Mouse (Mus musculus) neutrophil, adult 5-6 weeks (primary cell): ENCODE results near the gene Ogn. TPM values are rescaled to one million over a fixed set of nuclear protein-coding genes. Genes with fewer than 3 reads are reported as not detected.

Experiments
- ATAC-seq: fragments of 151-379, 151-347 bp; 2 replicates; pipeline ENCODE4 v1.8.0; 2017; ENCODE audit warnings: mild to moderate bottlenecking, moderate TSS enrichment; ENCODE audit not compliant: insufficient number of reproducible peaks, poor library complexity, low FRiP score, severe bottlenecking; ENCODE audit errors: extremely low read depth
- total RNA-seq: library from RNA; stranded (forward); fragments of 200-1000 nt; gene quantifications from 2 replicates; pipeline ENCODE4 v1.2.3, GENCODE M21; 2017

Gene Ogn
- total RNA-seq, 1 experiment from 2014 or later, result not detected

DNA sequence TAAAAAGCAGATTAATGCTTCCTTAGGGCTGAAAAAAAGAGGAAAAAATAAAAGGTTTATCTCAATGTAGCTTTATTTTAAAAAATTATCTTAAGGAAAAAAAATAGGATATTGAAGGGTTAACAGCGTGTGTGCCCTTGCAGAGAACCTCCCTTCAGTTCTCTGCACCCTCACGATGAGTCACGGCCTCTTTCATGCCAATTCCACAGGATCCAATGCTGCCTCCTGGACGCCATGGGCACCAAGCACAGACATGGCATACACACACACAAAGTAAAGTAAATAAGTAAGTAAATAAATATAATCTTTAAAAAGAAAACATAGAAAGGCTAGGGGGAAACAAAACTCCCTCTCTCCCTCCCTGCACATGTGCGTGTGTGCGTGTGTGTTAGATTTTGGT lies 34.8 kb downstream of the Ogn start:
- no peak for ATAC-seq

DNA sequence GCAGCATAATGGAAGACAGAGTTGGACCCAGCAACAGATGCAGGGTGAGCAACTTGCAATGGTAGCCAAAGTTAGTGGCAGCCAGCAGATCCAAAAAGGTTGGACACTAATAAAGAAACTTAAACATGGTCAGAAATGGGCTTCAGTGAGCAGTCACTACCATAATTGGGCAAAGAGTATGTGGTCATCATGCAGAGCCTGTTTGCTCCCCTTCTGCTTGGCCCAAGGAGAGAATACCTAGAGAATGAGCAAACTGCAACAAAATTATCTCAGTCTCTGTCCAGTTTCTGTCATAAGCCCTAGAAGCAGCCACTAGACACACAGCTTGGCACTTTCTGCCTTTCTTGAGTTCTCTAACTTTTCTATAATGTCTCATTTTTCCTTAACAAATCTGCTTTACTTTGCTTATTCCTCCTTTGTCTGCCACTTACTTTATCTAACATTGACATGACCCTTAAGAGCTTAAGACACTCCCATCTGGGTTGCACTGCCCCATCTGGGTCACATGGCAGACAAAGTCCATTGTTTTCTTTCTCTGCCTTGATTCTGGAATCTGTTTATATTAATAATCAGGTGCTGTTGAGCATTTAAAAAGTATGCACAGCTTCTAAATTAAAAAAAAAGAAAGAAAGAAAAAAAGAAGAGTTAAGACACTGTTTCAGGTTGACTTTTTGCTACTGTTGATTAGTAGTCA lies 36.0 kb downstream of the Ogn start:
- ATAC-seq, result no peak

DNA sequence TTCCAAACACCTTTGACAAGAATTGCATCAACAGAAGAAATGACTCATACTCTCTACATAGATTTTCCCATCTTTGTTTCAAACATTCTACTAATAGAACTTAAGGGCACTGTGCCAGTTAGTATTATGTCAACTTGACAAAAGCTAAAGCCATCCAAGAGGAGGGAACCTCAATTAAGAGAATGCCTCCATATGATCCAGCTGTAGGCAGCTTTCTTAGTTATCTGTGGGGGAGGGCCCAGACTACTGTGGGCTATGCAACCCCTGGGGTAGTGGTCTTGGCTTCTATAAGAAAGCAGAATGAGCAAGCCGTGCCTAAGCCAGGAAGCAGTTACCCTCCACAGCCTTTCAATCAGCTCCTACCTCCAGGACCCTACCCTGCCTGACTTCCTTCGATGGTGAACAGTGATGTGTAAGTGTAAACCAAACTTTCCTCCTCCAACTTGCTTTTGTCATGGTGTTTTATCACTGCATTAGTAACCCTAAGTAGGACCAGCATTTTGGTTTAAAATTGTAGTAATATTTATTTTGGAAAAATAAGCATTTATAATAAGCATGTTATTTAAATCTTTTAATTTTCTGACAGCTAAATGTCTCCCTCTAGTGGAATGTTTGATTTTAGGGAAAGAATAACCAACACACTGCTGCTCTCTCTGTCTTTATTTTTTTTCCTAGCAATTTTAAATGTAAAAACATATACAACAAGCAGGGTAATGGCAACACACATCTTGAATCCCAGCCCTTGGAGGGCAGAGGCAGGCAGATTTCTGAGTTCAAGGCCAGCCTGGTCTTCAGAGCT lies 37.1 kb downstream of the Ogn start:
- no peak for ATAC-seq

DNA sequence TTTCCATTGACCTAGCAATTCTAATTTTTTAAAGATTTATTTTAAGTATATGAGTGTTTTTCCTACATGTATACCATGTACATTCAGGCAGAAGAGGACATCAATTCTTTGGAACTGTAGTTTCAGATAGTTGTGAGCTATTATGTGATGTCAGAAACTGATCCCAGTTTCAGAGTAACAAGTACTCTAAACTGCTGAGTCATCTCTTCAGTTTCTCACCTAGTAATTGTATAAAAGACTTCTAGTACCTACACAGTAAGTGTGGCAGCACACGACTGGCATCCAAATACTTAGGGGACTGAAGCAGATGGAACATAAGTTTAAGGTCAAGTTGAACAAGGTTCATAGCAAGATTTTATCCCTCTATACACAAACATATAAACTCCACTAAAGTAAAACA lies 38.2 kb downstream of the Ogn start:
- no peak for ATAC-seq

DNA sequence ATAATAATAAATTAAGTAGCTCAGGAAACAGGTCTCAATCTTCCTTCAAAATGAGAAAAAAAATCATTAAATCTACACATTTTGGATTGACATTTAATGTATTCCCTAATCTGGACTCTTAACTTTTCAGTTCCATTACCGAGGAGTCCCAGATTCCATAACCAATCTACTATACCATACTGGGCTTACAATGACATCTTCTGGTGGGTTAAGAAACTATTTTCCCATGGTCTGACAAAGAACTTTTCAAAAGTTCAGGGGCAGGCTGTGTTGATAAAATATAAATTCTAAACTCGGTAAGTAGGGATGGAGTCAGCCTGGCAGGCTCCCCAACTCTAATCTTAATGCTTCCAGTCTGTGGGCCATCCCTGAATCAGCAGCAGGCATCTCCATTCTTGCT lies 43.3 kb downstream of the Ogn start:
- ATAC-seq, result no peak

DNA sequence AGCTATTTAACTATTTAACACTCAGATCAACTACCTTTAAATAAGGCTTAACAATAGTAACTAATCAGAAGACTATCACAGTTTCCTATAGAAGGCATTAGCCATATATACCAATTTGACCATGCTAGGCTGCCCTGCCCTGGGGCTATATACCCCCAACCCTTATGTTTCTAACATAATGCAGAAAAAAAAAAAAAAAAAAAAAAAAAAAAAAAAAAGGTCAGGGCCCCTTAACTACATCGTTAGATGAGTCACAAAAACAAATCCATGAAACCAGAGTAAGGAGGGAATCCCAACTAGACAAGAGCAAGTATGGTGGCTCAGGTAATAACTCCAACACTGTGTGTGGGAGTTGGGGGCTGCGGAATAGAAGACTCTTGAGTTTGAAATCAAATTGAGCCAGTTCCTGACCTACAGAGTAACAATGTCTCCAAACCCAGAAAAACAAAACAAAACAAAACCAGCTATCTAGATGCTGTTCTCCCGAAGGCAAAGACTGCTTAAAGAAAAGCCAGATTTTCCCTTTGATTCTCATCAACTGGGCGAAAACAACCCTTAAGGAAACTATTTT lies 44.0 kb downstream of the Ogn start:
- ATAC-seq, result no peak

DNA sequence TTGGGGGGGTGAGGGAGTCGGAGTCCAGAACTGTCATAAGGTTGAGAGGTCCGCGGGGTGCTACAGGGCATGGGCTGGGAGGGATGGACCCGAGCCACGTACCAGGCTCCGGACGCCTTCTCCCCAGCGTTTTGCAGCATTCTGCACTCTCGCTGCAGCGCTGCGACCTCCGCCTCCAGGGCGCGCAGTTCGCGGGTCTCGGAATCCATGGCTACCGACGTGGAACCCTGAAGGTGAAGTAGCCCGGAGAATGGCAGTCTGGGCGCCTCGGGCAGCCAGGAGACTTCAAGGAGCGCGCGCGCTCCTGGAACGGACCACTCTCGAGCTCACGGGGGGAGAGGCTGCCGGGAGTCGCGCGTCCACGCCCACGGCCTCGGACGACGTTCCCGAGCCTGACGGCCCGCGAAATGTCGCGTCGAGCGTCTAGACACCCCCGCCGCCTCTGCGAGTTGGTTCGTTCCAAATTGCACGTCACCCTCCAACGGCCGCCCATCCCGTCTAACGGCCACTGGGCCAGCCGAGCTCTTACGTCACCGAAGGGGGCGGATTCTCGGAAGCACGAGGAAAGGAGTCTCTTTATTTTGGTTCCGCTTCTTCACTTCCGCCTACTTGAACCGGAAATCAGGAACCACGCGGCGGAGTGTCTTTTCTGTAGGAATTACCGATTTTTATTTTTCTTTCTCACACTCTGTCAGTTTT lies 44.8 kb downstream of the Ogn start, which contains the start of the genes Cenpp and Nol8:
Gene Cenpp (minus strand): TSS at position 305 of the 699 bp plus-strand sequence.
Gene Nol8 (plus strand): TSS at position 598 of the 699 bp plus-strand sequence.
- ATAC-seq, result peak; percentile 96

DNA sequence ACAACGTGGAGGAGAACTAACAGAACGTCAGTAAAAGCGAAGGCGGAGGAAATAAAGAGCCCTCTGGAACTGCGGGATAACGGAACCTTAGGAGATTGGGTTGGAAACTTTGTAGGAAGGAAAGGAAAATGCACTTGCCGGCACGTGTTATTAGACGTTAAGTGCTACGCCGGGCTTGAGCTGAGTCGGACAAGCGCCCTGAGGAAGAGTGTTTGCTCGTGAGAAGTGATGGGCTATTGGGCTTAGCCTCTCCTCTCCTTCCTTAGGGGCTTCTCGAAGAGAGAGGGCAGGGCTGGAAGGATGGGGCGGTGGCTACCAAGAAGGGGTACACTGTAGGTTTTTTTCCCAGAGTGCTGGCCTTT lies 45.3 kb downstream of the Ogn start:
- no peak for ATAC-seq

Other genes with a start within 250 kb of the Ogn start
- gene Ippk, start 186.8 kb upstream of the Ogn start, total RNA-seq, result 8.1 TPM in 2 replicates
- 0.74 and 1.4 TPM in 2 replicates for gene Tes3-ps, start 114.7 kb upstream of the Ogn start, total RNA-seq
- gene Ecm2, start 103.2 kb upstream of the Ogn start, total RNA-seq, result not detected in 2 replicates
- not detected in 2 replicates for gene Aspn, start 63.6 kb upstream of the Ogn start, total RNA-seq
- gene Omd, start 25.6 kb upstream of the Ogn start, total RNA-seq, result not detected in 2 replicates
- gene Cenpp, start 44.7 kb downstream of the Ogn start, total RNA-seq, result 0.86 and 2.3 TPM in 2 replicates
- 40.1 and 49.1 TPM in 2 replicates for gene Nol8, start 45.0 kb downstream of the Ogn start, total RNA-seq
- 32.5 and 33.3 TPM in 2 replicates for gene Iars, start 74.1 kb downstream of the Ogn start, total RNA-seq
- gene Gm30302, start 191.0 kb downstream of the Ogn start, total RNA-seq, result not detected in 2 replicates